Mouse (Mus musculus): Measurements from ENCODE around the gene Foxk2. TPM values are rescaled to one million over a fixed set of nuclear protein-coding genes. Genes with fewer than 3 reads are reported as not detected.
"Not testable (repeated sequence)": the region's sequence is repeated elsewhere in the genome, so short reads cannot be mapped to it uniquely, and the experiment has no call there.

Foxk2 gene
- polyA plus RNA-seq, 1 experiment from 2014 or later = 6.0 TPM

DNA sequence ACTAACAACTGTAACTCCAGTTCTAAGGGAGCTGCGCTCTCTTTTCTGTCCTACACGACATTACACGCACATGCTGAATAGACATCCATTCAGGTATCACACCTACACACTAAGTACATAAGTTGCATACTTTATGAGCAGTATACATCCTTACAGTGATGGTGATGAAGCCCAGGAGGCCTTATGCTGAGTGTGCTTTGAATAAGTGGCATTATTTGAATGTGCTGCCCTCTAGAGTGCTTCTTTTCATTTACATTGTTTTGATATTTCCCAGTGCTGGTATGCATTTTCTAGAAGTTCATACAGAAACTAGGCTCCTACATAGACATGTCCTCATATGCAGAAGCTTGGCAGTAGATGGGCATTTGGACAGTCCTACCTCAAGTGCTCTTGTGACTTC is 30.1 kb downstream of the Foxk2 start:
- H3K9ac ChIP-seq = no peak overlapping the region
- ATAC-seq (ENCODE audit: insufficient number of reproducible peaks, low FRiP score) = no peak
- no peaks in the 10 kb centered on the region for H3K27me3 ChIP-seq (replicated peaks)
- H3K4me2 ChIP-seq = no peak overlapping the region
- no peak overlapping the region for H3K27ac ChIP-seq (ENCODE audit: poor library complexity, severe bottlenecking)
- 94% methylated on average over 3 of the region's 3 CpGs for WGBS
- 0 out of 2 replicates have a peak, but pooled peaks cover 4% of the 10 kb centered on the region for H3K4me1 ChIP-seq (replicated peaks)
- H3K9me3 ChIP-seq (replicated peaks) = no peaks in the 10 kb centered on the region
- no peak overlapping the region for H3K4me3 ChIP-seq
- H3K36me3 ChIP-seq = peaks cover 79% of the 10 kb centered on the region

DNA sequence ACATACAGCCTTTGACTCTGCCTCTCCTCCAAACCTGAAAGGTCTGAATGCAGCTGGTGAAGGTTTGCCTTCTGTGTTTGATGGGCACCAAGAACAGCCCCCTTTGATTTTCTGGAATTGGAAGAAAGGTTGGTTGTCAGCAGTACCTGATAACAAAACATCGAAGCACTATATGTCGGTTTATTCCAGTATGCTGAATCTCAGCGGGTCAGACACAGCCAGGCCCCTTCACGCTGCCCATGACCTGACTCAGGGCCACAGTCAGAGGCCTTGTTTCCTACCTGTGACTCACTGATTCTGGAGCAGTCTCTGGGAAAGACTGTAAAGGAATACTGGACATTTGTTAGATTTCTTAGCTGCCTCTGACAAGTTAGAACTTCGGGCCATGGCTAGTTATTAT is 35.0 kb downstream of the Foxk2 start:
- 92% methylated on average over 5 of the region's 5 CpGs for WGBS
- Histone ChIP-seq H3K4me2 (no peak overlapping the region), H3K27ac (ENCODE audit: poor library complexity, severe bottlenecking) (no peak overlapping the region), H3K9ac (no peak overlapping the region), H3K4me1 (replicated peaks) (no peaks in the 10 kb centered on the region), H3K4me3 (no peak overlapping the region), H3K36me3 (peaks cover 77% of the 10 kb centered on the region), H3K27me3 (replicated peaks) (no peaks in the 10 kb centered on the region), H3K9me3 (replicated peaks) (no peaks in the 10 kb centered on the region)
- no peak for ATAC-seq (ENCODE audit: insufficient number of reproducible peaks, low FRiP score)

DNA sequence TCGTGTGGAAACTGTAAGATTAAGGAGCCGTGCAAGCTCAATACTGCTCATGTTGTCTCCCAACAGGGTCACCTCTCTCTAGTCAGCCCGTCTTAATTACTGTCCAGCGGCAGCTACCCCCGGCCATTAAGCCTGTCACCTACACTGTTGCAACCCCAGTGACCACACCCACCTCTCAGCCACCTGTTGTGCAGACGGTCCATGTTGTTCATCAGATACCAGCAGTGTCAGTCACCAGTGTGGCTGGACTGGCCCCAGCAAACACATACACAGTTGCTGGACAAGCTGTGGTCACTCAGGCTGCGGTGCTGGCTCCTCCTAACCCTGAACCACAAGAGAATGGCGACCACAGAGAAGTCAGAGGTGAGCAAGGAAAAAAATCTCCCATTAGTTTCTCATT is 38.7 kb downstream of the Foxk2 start:
- H3K36me3 ChIP-seq = peaks cover 86% of the 10 kb centered on the region
- no peaks in the 10 kb centered on the region for H3K9me3 ChIP-seq (replicated peaks)
- no peak overlapping the region for H3K4me2 ChIP-seq
- no peaks in the 10 kb centered on the region for H3K4me1 ChIP-seq (replicated peaks)
- no peak overlapping the region for H3K9ac ChIP-seq
- no peaks in the 10 kb centered on the region for H3K27me3 ChIP-seq (replicated peaks)
- ATAC-seq (ENCODE audit: insufficient number of reproducible peaks, low FRiP score) = no peak
- no peak overlapping the region for H3K4me3 ChIP-seq
- H3K27ac ChIP-seq (ENCODE audit: poor library complexity, severe bottlenecking) = no peak overlapping the region
- WGBS = 89% methylated on average over 8 of the region's 8 CpGs

GRCm38 (mm10) chr11:121300265-121300664 is 40.5 kb downstream of the Foxk2 start:
- Histone ChIP-seq H3K4me1 (replicated peaks) (no peaks in the 10 kb centered on the region), H3K27ac (ENCODE audit: poor library complexity, severe bottlenecking) (no peak overlapping the region), H3K27me3 (replicated peaks) (no peaks in the 10 kb centered on the region), H3K9me3 (replicated peaks) (no peaks in the 10 kb centered on the region), H3K36me3 (peaks cover 93% of the 10 kb centered on the region), H3K4me3 (no peak overlapping the region), H3K4me2 (no peak overlapping the region), H3K9ac (no peak overlapping the region)
- WGBS = 90% methylated on average over 9 of the region's 9 CpGs
- ATAC-seq (ENCODE audit: insufficient number of reproducible peaks, low FRiP score) = no peak

DNA sequence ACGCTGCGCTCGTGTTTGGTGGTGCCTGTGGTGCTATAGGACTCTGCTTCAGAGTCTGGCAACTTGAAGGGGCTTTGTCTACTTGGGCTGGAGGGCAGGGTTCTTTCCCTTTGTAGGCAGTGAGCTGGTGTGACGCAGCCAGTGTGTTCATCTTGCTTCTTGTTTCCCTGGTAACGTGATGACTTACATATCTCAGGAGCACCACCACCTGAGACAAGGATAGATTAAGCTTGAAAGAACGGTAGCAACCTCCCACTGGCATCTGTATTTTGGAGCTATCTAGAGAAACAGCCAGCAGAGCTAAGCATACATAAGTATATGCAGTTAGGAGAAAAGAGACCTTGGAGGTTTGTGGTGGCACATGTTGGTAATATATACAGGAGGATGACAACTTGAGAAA is 45.6 kb downstream of the Foxk2 start:
- no peaks in the 10 kb centered on the region for H3K4me1 ChIP-seq (replicated peaks)
- no peak for ATAC-seq (ENCODE audit: insufficient number of reproducible peaks, low FRiP score)
- H3K36me3 ChIP-seq = peaks cover 94% of the 10 kb centered on the region

DNA sequence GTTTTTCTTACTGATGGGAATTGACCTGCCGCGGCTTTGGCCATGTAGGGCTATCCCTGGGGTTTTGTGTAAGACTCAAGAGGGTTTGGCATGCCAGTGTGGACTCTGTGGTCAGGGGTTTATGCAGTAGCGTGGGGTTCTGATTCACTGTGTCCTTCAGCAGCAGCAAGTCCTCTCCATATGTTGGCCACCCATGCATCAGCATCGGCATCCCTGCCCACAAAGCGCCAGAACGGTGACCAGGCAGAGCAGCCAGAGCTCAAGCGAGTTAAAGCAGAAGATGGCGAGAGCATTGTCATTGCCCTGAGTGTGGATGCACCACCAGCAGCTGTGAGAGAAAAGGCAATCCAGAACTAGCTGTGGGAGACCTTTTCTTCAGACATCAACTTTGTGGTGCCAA is 46.8 kb downstream of the Foxk2 start:
- Histone ChIP-seq H3K4me1 (replicated peaks) (no peaks in the 10 kb centered on the region), H3K27ac (ENCODE audit: poor library complexity, severe bottlenecking) (no peak overlapping the region), H3K9me3 (replicated peaks) (peaks cover 11% of the 10 kb centered on the region), H3K27me3 (replicated peaks) (no peaks in the 10 kb centered on the region), H3K4me3 (no peak overlapping the region), H3K9ac (no peak overlapping the region), H3K4me2 (no peak overlapping the region), H3K36me3 (peaks cover 89% of the 10 kb centered on the region)
- ATAC-seq (ENCODE audit: insufficient number of reproducible peaks, low FRiP score) = no peak
- WGBS = 92% methylated on average over 8 of the region's 8 CpGs

More for the DNA sequence above, 45.6 kb downstream of the Foxk2 start:
- Histone ChIP-seq H3K27me3 (replicated peaks) (no peaks in the 10 kb centered on the region), H3K9ac (no peak overlapping the region), H3K9me3 (replicated peaks) (peaks cover 6% of the 10 kb centered on the region), H3K4me3 (no peak overlapping the region), H3K27ac (ENCODE audit: poor library complexity, severe bottlenecking) (no peak overlapping the region), H3K4me2 (no peak overlapping the region)
- 88% methylated on average over 6 of the region's 6 CpGs for WGBS

DNA sequence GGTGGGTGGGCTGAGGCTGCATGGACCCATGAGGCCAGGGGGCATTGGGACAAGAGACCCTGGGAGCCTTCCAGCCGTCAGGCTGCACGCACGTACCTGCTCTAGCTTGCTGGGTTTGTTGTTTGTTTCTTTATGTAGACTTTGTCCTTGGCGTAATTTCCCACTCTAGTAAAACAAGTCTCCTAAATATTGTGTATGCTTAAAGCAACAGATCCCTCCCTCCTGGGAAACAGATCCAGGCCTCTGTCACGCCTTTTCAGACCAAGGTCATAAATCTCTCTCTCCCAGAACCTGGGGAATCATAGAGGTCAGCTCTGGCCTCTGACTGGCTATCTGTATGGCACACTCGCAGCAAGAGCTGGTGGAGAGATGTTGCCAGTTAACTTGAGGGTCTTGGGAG is 47.9 kb downstream of the Foxk2 start:
- H3K27me3 ChIP-seq (replicated peaks); H3K4me2 ChIP-seq; ATAC-seq (ENCODE audit: insufficient number of reproducible peaks, low FRiP score); H3K27ac ChIP-seq (ENCODE audit: poor library complexity, severe bottlenecking); H3K4me1 ChIP-seq (replicated peaks); H3K9ac ChIP-seq; H3K4me3 ChIP-seq: not testable (repeated sequence)
- peaks cover 78% of the 10 kb centered on the region for H3K36me3 ChIP-seq
- peaks cover 11% of the 10 kb centered on the region for H3K9me3 ChIP-seq (replicated peaks)
- 93% methylated on average over 6 of the region's 6 CpGs for WGBS

DNA sequence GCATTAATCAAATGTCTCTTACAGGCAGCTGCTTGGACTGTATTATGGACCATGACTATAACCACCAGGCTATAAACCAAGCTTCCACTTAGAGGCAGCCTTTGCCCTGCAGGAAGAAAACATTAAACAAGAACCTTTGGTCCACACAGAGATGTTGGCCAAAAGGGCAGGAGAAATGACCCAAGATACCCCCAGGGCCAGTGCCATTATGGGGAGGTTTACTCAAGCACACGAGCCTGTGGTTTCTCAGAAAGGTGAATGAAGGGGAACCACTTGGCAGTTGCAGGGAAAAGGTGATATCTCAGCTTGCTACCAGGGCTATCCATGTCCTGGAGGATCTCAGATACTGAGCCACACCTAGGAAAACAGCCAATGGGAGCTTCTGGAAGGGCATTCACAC is 66.2 kb downstream of the Foxk2 start:
- H3K27me3 ChIP-seq (replicated peaks) = no peaks in the 10 kb centered on the region
- no peaks in the 10 kb centered on the region for H3K4me1 ChIP-seq (replicated peaks)
- H3K9me3 ChIP-seq (replicated peaks) = peaks cover 7% of the 10 kb centered on the region; the same call in 1 of the 2 replicates
- H3K9ac ChIP-seq = no peak overlapping the region
- peaks cover 56% of the 10 kb centered on the region for H3K36me3 ChIP-seq
- WGBS = 68% methylated on average over 1 of the region's 1 CpGs
- ATAC-seq (ENCODE audit: insufficient number of reproducible peaks, low FRiP score) = no peak
- H3K27ac ChIP-seq (ENCODE audit: poor library complexity, severe bottlenecking) = no peak overlapping the region
- no peak overlapping the region for H3K4me2 ChIP-seq
- no peak overlapping the region for H3K4me3 ChIP-seq

DNA sequence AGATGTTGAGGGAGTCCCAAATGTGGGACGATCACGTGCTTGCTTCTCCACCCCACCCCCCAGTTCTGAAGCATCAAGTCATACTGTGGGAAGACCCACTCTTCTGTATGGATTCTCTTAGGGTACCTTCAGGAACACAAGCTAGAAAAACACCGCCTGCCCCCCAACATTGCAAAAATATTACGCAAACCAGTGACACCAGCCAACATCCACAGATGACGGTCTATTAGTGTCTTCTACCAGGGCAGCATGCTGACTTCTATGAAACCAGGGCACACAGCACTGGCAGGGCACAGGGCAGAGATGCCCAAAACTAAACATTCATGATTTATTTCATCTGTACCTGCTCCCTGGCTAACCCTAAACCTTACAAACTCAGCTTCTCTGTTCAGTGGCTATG is 66.9 kb downstream of the Foxk2 start:
- no peak overlapping the region for H3K9ac ChIP-seq
- no peak overlapping the region for H3K4me2 ChIP-seq
- 0 out of 2 replicates have a peak, but pooled peaks cover 3% of the 10 kb centered on the region for H3K9me3 ChIP-seq (replicated peaks)
- no peak for ATAC-seq (ENCODE audit: insufficient number of reproducible peaks, low FRiP score)
- H3K36me3 ChIP-seq = peaks cover 58% of the 10 kb centered on the region
- no peaks in the 10 kb centered on the region for H3K27me3 ChIP-seq (replicated peaks)
- H3K27ac ChIP-seq (ENCODE audit: poor library complexity, severe bottlenecking) = no peak overlapping the region
- no peaks in the 10 kb centered on the region for H3K4me1 ChIP-seq (replicated peaks)
- no peak overlapping the region for H3K4me3 ChIP-seq
- 93% methylated on average over 5 of the region's 5 CpGs for WGBS

- no peak for ATAC-seq (ENCODE audit: insufficient number of reproducible peaks, low FRiP score)
- H3K9ac ChIP-seq = no peak overlapping the region
- H3K27me3 ChIP-seq (replicated peaks) = no peaks in the 10 kb centered on the region
- H3K36me3 ChIP-seq = peaks cover 72% of the 10 kb centered on the region
- H3K4me1 ChIP-seq (replicated peaks) = no peaks in the 10 kb centered on the region
- no peak overlapping the region for H3K4me2 ChIP-seq
- no peak overlapping the region for H3K27ac ChIP-seq (ENCODE audit: poor library complexity, severe bottlenecking)
- 96% methylated on average over 9 of the region's 9 CpGs for WGBS
- no peak overlapping the region for H3K4me3 ChIP-seq
- no peaks in the 10 kb centered on the region for H3K9me3 ChIP-seq (replicated peaks)
Measured at GRCm38 (mm10) chr11:121328206-121328605, 68.4 kb downstream of the Foxk2 start.

GRCm38 (mm10) chr11:121328619-121329018 is 68.8 kb downstream of the Foxk2 start:
- Histone ChIP-seq H3K4me3 (no peak overlapping the region), H3K4me2 (no peak overlapping the region), H3K9ac (no peak overlapping the region), H3K36me3 (peaks cover 74% of the 10 kb centered on the region), H3K4me1 (replicated peaks) (no peaks in the 10 kb centered on the region), H3K9me3 (replicated peaks) (no peaks in the 10 kb centered on the region), H3K27ac (ENCODE audit: poor library complexity, severe bottlenecking) (no peak overlapping the region), H3K27me3 (replicated peaks) (no peaks in the 10 kb centered on the region)
- no peak for ATAC-seq (ENCODE audit: insufficient number of reproducible peaks, low FRiP score)

- Histone ChIP-seq H3K27me3 (replicated peaks) (no peaks in the 10 kb centered on the region), H3K9ac (no peak overlapping the region), H3K36me3 (peaks cover 82% of the 10 kb centered on the region), H3K4me2 (no peak overlapping the region), H3K4me3 (no peak overlapping the region), H3K9me3 (replicated peaks) (no peaks in the 10 kb centered on the region), H3K4me1 (replicated peaks) (no peaks in the 10 kb centered on the region), H3K27ac (ENCODE audit: poor library complexity, severe bottlenecking) (no peak overlapping the region)
- WGBS = 86% methylated on average over 3 of the region's 3 CpGs
- ATAC-seq (ENCODE audit: insufficient number of reproducible peaks, low FRiP score) = no peak
Measured at GRCm38 (mm10) chr11:121331641-121332040, 71.9 kb downstream of the Foxk2 start.
